Mouse (Mus musculus) testis, adult 2 months (tissue): ENCODE data around the gene Cela3b.

Source experiments
- CTCF ChIP-seq: fragments of 200-500 bp; IDR thresholded peaks from 2 replicates; pipeline ENCODE4 v1.5.1; 2012; ENCODE audit warnings: low read depth, mild to moderate bottlenecking, inconsistent platforms, low read length, moderate library complexity; ENCODE audit not compliant: control insufficient read depth, insufficient read depth, insufficient replicate concordance
- POLR2A ChIP-seq: fragments of 200-500 bp; IDR thresholded peaks from 2 replicates; pipeline ENCODE4 v1.6.1; 2012; ENCODE audit warnings: low read depth, mild to moderate bottlenecking, inconsistent platforms, low read length, moderate library complexity; ENCODE audit not compliant: control insufficient read depth

- TF ChIP-seq POLR2A (no peak), CTCF (no peak)
Measured at GRCm38 (mm10) chr4:137447363-137448196, 17.2 kb upstream of the Cela3b start.
